Mouse (Mus musculus): Measurements from ENCODE around the gene Maml3. TPM values are rescaled to one million over a fixed set of nuclear protein-coding genes. Genes with fewer than 3 reads are reported as not detected.

The Maml3 gene
- polyA plus RNA-seq, 1 experiment from 2014 or later, result 3.6 TPM

GRCm38 (mm10) chr3:52078763-52079162 lies 26.1 kb downstream of the Maml3 start:
- no peak for DNase-seq (ENCODE audit: low spot score)
- WGBS, result 92% methylated on average over 2 of the region's 2 CpGs
- Histone ChIP-seq H3K4me3 (no peak overlapping the region), H3K27ac (no peak overlapping the region), H3K27me3 (ENCODE audit: insufficient read depth, poor library complexity, severe bottlenecking) (no peaks in the 10 kb centered on the region), H3K36me3 (no peaks in the 10 kb centered on the region), H3K9me3 (no peaks in the 10 kb centered on the region), H3K4me1 (peaks cover 29% of the 10 kb centered on the region)

DNA sequence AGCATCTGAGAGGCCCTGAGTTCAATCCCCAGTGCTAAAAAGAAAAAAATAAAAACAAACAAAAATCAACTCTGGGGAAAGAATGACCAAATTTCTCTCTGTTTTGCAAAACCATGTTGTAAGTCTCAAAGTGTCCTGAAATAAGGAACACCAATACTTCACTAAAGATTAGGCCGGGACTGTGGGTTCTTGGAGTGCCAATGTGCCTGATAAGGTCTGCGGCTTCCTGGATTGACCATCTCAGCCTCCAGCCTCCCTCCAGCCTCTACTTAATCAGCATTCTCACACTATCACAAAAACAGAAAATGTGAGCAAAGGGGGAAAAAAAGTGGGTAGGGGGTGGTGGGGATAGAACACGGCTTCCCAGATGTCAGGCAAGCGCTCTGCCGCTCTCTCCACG lies 30.9 kb downstream of the Maml3 start:
- Histone ChIP-seq H3K4me1 (peaks cover 48% of the 10 kb centered on the region), H3K4me3 (no peak overlapping the region), H3K27ac (no peak overlapping the region), H3K9me3 (no peaks in the 10 kb centered on the region), H3K27me3 (ENCODE audit: insufficient read depth, poor library complexity, severe bottlenecking) (no peaks in the 10 kb centered on the region), H3K36me3 (no peaks in the 10 kb centered on the region)
- DNase-seq (ENCODE audit: low spot score), result no peak
- WGBS, result 28% methylated on average over 6 of the region's 6 CpGs

DNA sequence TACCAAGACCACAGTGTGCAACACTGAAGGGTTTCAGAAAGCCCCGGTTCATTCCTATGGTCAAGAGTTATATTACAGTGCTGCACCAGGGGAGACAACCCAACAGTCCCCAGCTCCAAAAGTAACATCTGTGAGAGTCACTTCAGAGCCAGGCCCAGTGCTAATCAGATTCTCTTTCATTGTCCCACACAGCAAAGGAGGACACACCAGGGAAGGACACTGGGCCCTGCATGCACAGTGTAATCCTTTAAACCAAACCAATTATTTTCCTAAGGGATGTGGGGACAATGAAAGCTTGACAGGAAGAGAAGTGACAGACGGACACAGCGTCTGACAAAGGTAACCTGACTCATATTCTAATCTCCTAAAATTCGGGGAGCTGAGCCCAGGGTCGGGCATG lies 32.9 kb downstream of the Maml3 start:
- no peak overlapping the region for H3K27ac ChIP-seq
- DNase-seq (ENCODE audit: low spot score), result no peak

GRCm38 (mm10) chr3:52070163-52070478 lies 34.8 kb downstream of the Maml3 start:
- H3K4me3 ChIP-seq, result peak overlapping the region; percentile 62
- no peaks in the 10 kb centered on the region for H3K36me3 ChIP-seq
- 7% methylated on average over 4 of the region's 4 CpGs for WGBS
- H3K27ac ChIP-seq, result peak overlapping the region; percentile 88
- DNase-seq (ENCODE audit: low spot score), result no peak
- H3K9me3 ChIP-seq, result no peaks in the 10 kb centered on the region
- peaks cover 56% of the 10 kb centered on the region for H3K4me1 ChIP-seq
- no peaks in the 10 kb centered on the region for H3K27me3 ChIP-seq (ENCODE audit: insufficient read depth, poor library complexity, severe bottlenecking)

More for the DNA sequence above, 32.9 kb downstream of the Maml3 start:
- Histone ChIP-seq H3K4me3 (no peak overlapping the region), H3K36me3 (no peaks in the 10 kb centered on the region), H3K27me3 (ENCODE audit: insufficient read depth, poor library complexity, severe bottlenecking) (no peaks in the 10 kb centered on the region), H3K4me1 (peaks cover 48% of the 10 kb centered on the region), H3K9me3 (no peaks in the 10 kb centered on the region)
- 46% methylated on average over 5 of the region's 5 CpGs for WGBS

- Histone ChIP-seq H3K36me3 (no peaks in the 10 kb centered on the region), H3K27ac (peak overlapping the region; percentile 88), H3K9me3 (no peaks in the 10 kb centered on the region), H3K4me1 (peaks cover 50% of the 10 kb centered on the region), H3K27me3 (ENCODE audit: insufficient read depth, poor library complexity, severe bottlenecking) (no peaks in the 10 kb centered on the region), H3K4me3 (peak overlapping the region; percentile 62)
- DNase-seq (ENCODE audit: low spot score), result peak; percentile 84
- 9% methylated on average over 25 of the region's 25 CpGs for WGBS
These were observed 35.3 kb downstream of the Maml3 start for GRCm38 (mm10) chr3:52069304-52070162.

DNA sequence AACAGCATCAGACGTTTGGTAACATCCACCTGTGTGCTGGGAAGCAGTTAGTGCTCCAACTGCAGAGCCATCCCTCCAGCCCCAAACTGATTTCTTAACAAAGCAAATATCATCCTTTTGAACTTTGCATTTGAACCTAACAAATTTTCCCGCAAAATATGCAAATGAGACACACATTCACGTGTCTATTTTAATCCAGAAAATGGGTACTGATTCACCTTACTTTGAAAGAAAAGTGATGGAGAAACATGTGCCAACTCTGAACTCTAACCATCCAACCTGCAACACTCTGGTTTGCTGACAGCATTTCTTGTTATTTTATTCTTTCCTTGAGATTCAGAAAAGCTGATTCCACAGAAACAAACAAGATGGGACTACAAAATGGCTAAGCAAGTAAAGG lies 36.0 kb downstream of the Maml3 start:
- Histone ChIP-seq H3K36me3 (no peaks in the 10 kb centered on the region), H3K4me3 (no peak overlapping the region), H3K27me3 (ENCODE audit: insufficient read depth, poor library complexity, severe bottlenecking) (no peaks in the 10 kb centered on the region), H3K27ac (no peak overlapping the region; the same call in 1 of the 2 replicates), H3K4me1 (peaks cover 43% of the 10 kb centered on the region), H3K9me3 (no peaks in the 10 kb centered on the region)
- no peak for DNase-seq (ENCODE audit: low spot score)
- 70% methylated on average over 3 of the region's 3 CpGs for WGBS

- no peak for DNase-seq (ENCODE audit: low spot score)
- no peaks in the 10 kb centered on the region for H3K36me3 ChIP-seq
- WGBS, result 87% methylated on average over 6 of the region's 6 CpGs
- H3K9me3 ChIP-seq, result no peaks in the 10 kb centered on the region
- no peaks in the 10 kb centered on the region for H3K27me3 ChIP-seq (ENCODE audit: insufficient read depth, poor library complexity, severe bottlenecking)
- no peak overlapping the region for H3K27ac ChIP-seq
- no peak overlapping the region for H3K4me3 ChIP-seq
- peaks cover 37% of the 10 kb centered on the region for H3K4me1 ChIP-seq
These were observed 37.7 kb downstream of the Maml3 start for GRCm38 (mm10) chr3:52067181-52067580.

DNA sequence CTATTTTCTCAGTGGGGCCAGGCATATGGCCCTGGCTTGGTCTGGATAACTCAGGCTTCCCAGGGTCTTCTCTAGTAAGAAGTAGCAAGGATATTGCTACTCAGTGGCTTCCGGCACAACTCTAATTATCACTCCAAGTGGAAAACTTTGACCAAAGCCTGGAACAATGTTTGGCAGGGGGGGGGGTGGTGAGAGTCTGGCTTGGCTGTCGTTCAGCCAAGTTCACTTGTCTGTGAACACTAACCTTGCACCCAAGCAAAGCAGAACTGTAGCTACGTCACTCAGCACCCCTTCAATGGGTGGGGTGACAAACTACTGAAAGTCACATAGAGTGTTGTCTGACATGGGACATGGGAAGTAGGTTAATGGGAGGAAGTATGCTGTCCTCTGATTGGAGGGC lies 38.7 kb downstream of the Maml3 start:
- Histone ChIP-seq H3K27ac (0 out of 2 replicates have a peak overlapping the region, but pooled peaks have one; percentile 7), H3K36me3 (no peaks in the 10 kb centered on the region), H3K4me3 (no peak overlapping the region), H3K9me3 (no peaks in the 10 kb centered on the region), H3K27me3 (ENCODE audit: insufficient read depth, poor library complexity, severe bottlenecking) (no peaks in the 10 kb centered on the region), H3K4me1 (peaks cover 34% of the 10 kb centered on the region)
- no peak for DNase-seq (ENCODE audit: low spot score)
- WGBS, result 31% methylated on average over 3 of the region's 3 CpGs

DNA sequence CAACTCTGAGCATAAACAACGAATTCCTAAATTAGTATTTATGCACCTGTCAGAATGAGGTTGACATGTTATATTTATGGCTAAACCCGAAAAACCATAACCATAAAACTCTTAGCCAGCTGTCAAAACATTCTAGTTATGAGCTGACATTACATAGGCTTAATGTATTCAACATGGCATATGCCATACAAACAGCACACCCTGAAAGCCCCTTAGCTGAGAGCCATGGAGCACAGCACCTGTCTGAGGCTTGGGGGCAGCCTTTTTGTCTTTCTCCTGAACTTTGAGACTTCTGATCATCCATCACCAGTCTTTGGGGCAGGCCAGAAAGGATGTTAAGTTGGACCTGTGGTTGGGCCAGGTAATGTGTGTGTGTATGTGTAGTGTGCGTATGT lies 41.6 kb downstream of the Maml3 start:
- H3K36me3 ChIP-seq, result no peaks in the 10 kb centered on the region
- 85% methylated on average over 3 of the region's 3 CpGs for WGBS
- H3K9me3 ChIP-seq, result no peaks in the 10 kb centered on the region
- no peak for DNase-seq (ENCODE audit: low spot score)
- peaks cover 30% of the 10 kb centered on the region for H3K4me1 ChIP-seq
- no peak overlapping the region for H3K4me3 ChIP-seq
- no peak overlapping the region for H3K27ac ChIP-seq
- H3K27me3 ChIP-seq (ENCODE audit: insufficient read depth, poor library complexity, severe bottlenecking), result no peaks in the 10 kb centered on the region

- Histone ChIP-seq H3K4me3 (no peak overlapping the region), H3K9me3 (no peaks in the 10 kb centered on the region), H3K36me3 (no peaks in the 10 kb centered on the region), H3K4me1 (peaks cover 30% of the 10 kb centered on the region), H3K27me3 (ENCODE audit: insufficient read depth, poor library complexity, severe bottlenecking) (no peaks in the 10 kb centered on the region), H3K27ac (no peak overlapping the region; the same call in 1 of the 2 replicates)
- no peak for DNase-seq (ENCODE audit: low spot score)
- 77% methylated on average over 11 of the region's 11 CpGs for WGBS
These were observed 42.3 kb downstream of the Maml3 start for GRCm38 (mm10) chr3:52062389-52063260.

- Histone ChIP-seq H3K4me1 (peaks cover 27% of the 10 kb centered on the region), H3K36me3 (no peaks in the 10 kb centered on the region), H3K27ac (no peak overlapping the region), H3K27me3 (ENCODE audit: insufficient read depth, poor library complexity, severe bottlenecking) (no peaks in the 10 kb centered on the region), H3K9me3 (no peaks in the 10 kb centered on the region), H3K4me3 (no peak overlapping the region)
- 57% methylated on average over 8 of the region's 8 CpGs for WGBS
- DNase-seq (ENCODE audit: low spot score), result no peak
These were observed 43.1 kb downstream of the Maml3 start for GRCm38 (mm10) chr3:52061472-52062388.

DNA sequence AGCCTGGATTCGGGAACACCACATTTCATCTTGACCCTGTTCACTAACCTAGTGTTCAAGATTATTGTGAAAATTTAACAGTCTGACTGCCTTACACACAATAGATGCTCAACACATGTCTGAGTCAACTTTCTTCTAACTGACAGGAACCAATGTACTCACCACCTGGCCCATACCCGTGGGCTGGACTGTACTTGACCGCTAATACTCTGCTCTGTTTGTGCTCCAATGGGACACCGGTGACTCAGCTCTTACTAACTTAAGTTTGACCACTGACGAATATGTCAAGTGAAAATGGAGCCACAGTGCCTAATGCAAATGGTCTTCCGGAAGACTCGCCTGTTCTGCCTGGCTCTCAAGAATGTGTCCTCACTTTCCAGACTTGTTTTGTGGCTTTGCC lies 44.0 kb downstream of the Maml3 start:
- no peak for DNase-seq (ENCODE audit: low spot score)
- WGBS, result 89% methylated on average over 7 of the region's 7 CpGs
- Histone ChIP-seq H3K36me3 (no peaks in the 10 kb centered on the region), H3K4me3 (no peak overlapping the region), H3K9me3 (no peaks in the 10 kb centered on the region), H3K27me3 (ENCODE audit: insufficient read depth, poor library complexity, severe bottlenecking) (no peaks in the 10 kb centered on the region), H3K4me1 (peaks cover 19% of the 10 kb centered on the region), H3K27ac (no peak overlapping the region)
